Mouse (Mus musculus) mesoderm, embryonic 11.5 days (tissue): ENCODE results near the gene Gm10112.

Experiments
- DNase-seq: peaks from one replicate; pipeline ENCODE4 v3.0.0-alpha.2; 2012; ENCODE audit warnings: low read depth, low spot score

The Gm10112 gene

DNA sequence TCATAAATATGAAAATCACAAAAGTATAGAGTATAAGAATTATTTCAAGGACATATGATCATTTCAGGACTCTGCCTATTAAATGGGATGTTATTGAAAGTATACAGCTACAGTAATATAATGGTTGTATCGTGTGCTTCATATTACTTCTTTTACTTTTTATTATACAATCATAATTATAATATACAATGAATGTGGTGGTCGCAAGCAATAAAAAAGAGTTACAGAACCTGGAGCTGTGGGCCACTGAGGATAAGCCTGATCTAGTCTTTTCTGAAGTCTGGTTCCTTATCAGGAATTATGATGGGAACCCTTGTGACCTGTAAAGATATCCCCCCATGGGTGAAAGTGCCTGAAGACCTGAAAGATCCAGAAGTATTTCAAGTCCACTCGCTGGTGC, at the start of gene Gm10112:
Gene Gm10112, plus strand, starts transcription at position 301 of the 400 bp plus-strand sequence.
- DNase-seq = no peak

GRCm38 (mm10) chrX:111189574-111189973, 21.4 kb downstream of the Gm10112 start:
- DNase-seq = no peak

GRCm38 (mm10) chrX:111196376-111196775, 28.2 kb downstream of the Gm10112 start:
- peak; percentile 38 for DNase-seq

GRCm38 (mm10) chrX:111210225-111210624, 42.1 kb downstream of the Gm10112 start:
- DNase-seq = peak; percentile 56
